Mouse (Mus musculus) olfactory bulb, adult 2 months (tissue): ENCODE results near the gene Pklr.

Experiments
- CTCF ChIP-seq: fragments of 200-500 bp; IDR thresholded peaks from 2 replicates; pipeline ENCODE4 v1.5.1; 2012; ENCODE audit warnings: low read depth, mild to moderate bottlenecking, low read length, moderate library complexity; ENCODE audit not compliant: insufficient read depth
- POLR2A ChIP-seq: fragments of 200-500 bp; IDR thresholded peaks from 2 replicates; pipeline ENCODE4 v1.6.1; 2012; ENCODE audit warnings: mild to moderate bottlenecking, low read depth, low read length, moderate library complexity; ENCODE audit not compliant: insufficient read depth

- TF ChIP-seq CTCF (no peak), POLR2A (peak; percentile 59; the same call in 1 of the 2 replicates)
Measured at GRCm38 (mm10) chr3:89177242-89178106, 41.5 kb downstream of the Pklr start, which contains the start of gene Scamp3.
